Mouse (Mus musculus) E14TG2a.4 (cell line): ENCODE data around the gene Arfgap1.
A peak's percentile ranks its signal among the peaks of the same experiment; 100 is the strongest.

ENCODE experiments used
- H3K27me3 ChIP-seq: 2 replicates; pipeline ENCODE4 v1.6.1; 2014; ENCODE audit warnings: low read length, control low read depth; ENCODE audit not compliant: insufficient read depth
- H3K36me3 ChIP-seq: 2 replicates; pipeline ENCODE4 v1.6.1; 2014; ENCODE audit warnings: low read length, control low read depth; ENCODE audit not compliant: insufficient read depth
- H3K4me1 ChIP-seq: replicated peaks from 2 replicates; pipeline ENCODE4 v1.6.1; 2014; ENCODE audit warnings: low read depth, low read length, control low read depth
- H3K4me3 ChIP-seq: replicated peaks from 2 replicates; pipeline ENCODE4 v1.5.1; 2014; ENCODE audit warnings: mild to moderate bottlenecking, low read length
- H3K9me3 ChIP-seq: 2 replicates; pipeline ENCODE4 v1.6.1; 2014; ENCODE audit warnings: low read length, control low read depth
- CTCF ChIP-seq: conservative IDR thresholded peaks from 2 replicates; pipeline ENCODE4 v1.5.1; 2014; ENCODE audit warnings: low read length
- NANOG ChIP-seq: IDR thresholded peaks from 2 replicates; pipeline ENCODE4 v1.6.1; 2014; ENCODE audit warnings: borderline replicate concordance, low read length, mixed read lengths
- POU5F1 ChIP-seq: IDR thresholded peaks from 2 replicates; pipeline ENCODE4 v1.6.1; 2014; ENCODE audit warnings: low read length, borderline replicate concordance

Gene Arfgap1

DNA sequence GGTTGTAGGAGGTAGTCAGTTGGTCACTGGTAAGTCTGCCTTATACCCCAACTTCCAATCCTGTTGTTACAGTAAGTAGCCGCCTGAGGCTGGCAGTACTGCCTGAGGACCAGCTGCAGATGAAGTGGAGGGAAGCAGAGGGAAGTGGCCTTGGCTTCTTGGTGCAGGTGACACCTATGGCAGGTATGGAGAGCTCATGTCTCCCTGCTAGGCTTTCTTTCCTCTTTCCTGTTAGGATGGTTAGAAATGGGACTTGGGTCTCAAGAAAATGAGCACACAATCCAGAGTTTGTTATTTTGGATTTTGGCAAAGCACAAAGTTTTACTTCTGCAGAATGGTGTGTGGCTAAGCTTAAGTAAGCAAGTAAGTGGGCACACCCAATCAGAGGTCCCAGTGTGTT is 21.9 kb downstream of the Arfgap1 start:
- TF ChIP-seq CTCF = no peak
- no peak for TF ChIP-seq POU5F1
- no peak for TF ChIP-seq NANOG
- Histone ChIP-seq H3K4me1 (peaks cover 32% of the 10 kb centered on the region), H3K4me3 (no peak overlapping the region), H3K36me3 (0 out of 2 replicates have a peak, but pooled peaks cover under 1% of the 10 kb centered on the region), H3K27me3 (no peaks in the 10 kb centered on the region), H3K9me3 (no peaks in the 10 kb centered on the region)

DNA sequence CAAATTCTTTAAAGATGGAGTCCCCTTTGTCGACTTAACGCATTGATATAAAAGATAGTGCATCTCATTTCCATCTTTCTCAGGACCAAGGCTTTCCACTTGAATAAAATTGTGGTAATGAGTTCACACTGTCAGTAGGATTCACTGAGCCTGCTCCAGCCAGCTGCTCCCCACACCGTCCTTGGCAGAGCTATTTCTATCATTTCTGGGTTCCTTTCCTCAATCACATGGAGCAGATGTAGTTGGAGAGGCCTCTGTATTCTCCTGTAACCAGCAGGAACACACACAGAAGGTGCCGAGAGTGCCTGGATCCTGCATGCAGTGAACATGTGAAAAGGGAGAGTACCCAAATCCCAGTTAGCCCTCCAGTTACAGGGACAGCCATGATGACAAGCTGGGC is 23.3 kb downstream of the Arfgap1 start:
- Histone ChIP-seq H3K4me3 (no peak overlapping the region), H3K4me1 (peaks cover 28% of the 10 kb centered on the region), H3K9me3 (no peaks in the 10 kb centered on the region), H3K36me3 (no peaks in the 10 kb centered on the region), H3K27me3 (no peaks in the 10 kb centered on the region)
- TF ChIP-seq NANOG (no peak), POU5F1 (no peak), CTCF (no peak)

DNA sequence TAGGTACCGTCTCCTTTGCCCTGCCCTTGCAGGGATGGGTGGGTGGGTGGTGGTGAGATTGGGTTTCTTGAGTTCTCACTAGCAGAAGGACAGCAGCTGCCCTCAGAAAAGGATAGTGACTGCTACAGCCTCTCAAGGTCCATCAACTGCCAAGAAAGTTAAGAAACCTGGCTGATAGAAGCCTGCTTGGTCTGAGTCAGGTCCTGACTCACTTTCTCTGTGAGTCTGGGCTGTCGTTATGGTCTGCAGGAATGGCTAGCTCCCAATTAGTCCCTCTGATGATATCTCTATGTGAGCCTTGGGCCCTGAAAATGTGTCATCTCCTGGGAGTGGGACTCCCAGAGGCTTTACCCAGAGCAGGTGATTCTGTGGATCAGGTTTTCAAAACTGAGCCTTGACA is 27.3 kb downstream of the Arfgap1 start:
- H3K4me1 ChIP-seq = 0 out of 2 replicates have a peak, but pooled peaks cover 2% of the 10 kb centered on the region
- no peak overlapping the region for H3K4me3 ChIP-seq
- H3K27me3 ChIP-seq = no peaks in the 10 kb centered on the region
- H3K36me3 ChIP-seq = no peaks in the 10 kb centered on the region
- no peaks in the 10 kb centered on the region for H3K9me3 ChIP-seq
- TF ChIP-seq POU5F1 (no peak), NANOG (no peak), CTCF (no peak)

DNA sequence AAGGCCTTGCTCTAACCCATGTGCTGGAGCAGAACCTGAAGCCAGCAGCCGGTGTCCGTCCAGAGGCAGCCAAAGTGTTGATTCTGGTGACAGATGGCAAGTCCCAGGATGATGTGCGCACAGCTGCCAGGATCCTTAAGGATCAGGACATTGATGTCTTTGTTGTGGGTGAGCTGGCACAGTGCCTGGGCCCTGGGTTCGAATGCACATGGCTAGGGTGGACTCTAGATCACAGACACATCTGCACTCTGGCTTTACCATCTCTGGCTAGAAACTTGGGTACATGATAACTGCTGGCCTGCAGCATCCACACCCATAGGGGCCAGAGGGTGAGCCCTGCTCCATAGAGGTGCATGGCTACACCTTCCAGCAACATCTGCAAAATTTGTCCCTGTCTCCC is 28.4 kb downstream of the Arfgap1 start:
- TF ChIP-seq NANOG (no peak), CTCF (no peak), POU5F1 (no peak)
- Histone ChIP-seq H3K36me3 (no peaks in the 10 kb centered on the region), H3K4me3 (no peak overlapping the region), H3K27me3 (no peaks in the 10 kb centered on the region), H3K9me3 (no peaks in the 10 kb centered on the region), H3K4me1 (0 out of 2 replicates have a peak, but pooled peaks cover 2% of the 10 kb centered on the region)

DNA sequence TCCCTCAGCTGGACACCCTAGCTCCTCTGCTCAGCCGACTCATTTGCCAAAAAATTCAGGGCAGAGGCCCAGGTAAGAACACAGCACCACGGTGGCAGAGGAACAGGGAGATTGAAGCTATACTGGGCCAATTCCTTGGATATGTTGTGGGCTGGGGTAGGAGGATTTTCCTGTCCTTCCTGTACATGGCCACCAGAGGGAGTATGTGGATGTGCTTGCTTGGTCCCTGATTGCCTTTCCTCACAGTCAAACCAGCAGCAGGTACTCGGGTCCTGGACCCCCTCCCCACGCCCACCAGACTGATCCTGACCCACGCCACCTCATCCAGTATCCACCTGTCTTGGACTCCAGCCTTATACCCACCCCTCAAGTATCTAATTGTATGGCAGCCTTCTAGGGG is 29.4 kb downstream of the Arfgap1 start:
- TF ChIP-seq NANOG (no peak), CTCF (peak; percentile 66)
- 0 out of 2 replicates have a peak, but pooled peaks cover 2% of the 10 kb centered on the region for H3K4me1 ChIP-seq
- H3K36me3 ChIP-seq = no peaks in the 10 kb centered on the region
- no peak overlapping the region for H3K4me3 ChIP-seq
- H3K27me3 ChIP-seq = no peaks in the 10 kb centered on the region
- no peaks in the 10 kb centered on the region for H3K9me3 ChIP-seq

DNA sequence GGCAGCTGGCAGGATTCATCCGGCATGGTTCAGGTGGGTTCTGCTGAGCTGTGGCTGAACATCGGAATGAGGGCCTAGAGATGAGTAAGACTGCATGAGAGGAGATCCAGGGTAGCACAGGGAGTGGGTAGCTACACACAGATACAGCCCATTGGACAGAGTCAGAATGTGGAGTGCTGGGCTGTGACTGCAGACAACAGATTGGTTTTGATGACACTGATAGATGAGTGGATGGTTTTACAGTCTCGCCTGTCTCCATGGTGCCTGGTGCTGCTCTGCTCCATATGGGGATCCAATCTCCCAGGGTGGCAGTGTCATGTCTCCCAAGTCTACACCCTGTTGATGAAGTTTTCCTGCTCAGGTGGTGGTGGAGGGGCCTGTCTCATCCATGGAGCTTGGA is 29.9 kb downstream of the Arfgap1 start:
- no peaks in the 10 kb centered on the region for H3K36me3 ChIP-seq
- H3K27me3 ChIP-seq = no peaks in the 10 kb centered on the region
- H3K4me3 ChIP-seq = no peak overlapping the region
- TF ChIP-seq CTCF (no peak), POU5F1 (no peak), NANOG (no peak)
- no peaks in the 10 kb centered on the region for H3K4me1 ChIP-seq
- H3K9me3 ChIP-seq = no peaks in the 10 kb centered on the region

DNA sequence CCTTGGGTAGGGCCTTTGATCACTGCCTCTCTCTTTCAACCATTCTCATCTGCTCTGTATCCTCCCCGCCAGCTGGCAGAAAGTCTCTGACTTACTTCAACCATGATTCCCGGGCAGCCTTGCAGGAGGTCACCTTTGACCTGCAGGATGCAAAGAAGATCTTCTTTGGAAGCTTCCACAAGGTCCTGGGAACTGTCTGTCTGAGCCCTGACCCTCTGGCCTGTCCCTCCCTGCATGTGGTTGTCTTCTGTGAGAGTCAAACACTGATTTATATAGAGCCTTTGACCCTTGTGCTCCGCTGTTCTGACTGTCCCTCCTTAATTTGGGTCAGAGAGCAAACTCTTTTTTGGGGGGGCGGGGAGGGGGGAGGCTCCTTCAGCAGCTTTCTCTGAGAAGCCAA is 40.0 kb downstream of the Arfgap1 start:
- TF ChIP-seq NANOG (no peak), CTCF (no peak), POU5F1 (no peak)
- H3K36me3 ChIP-seq = no peaks in the 10 kb centered on the region
- H3K4me3 ChIP-seq = no peak overlapping the region
- H3K27me3 ChIP-seq = peaks cover 2% of the 10 kb centered on the region; the same call in 1 of the 2 replicates
- H3K9me3 ChIP-seq = no peaks in the 10 kb centered on the region
- no peaks in the 10 kb centered on the region for H3K4me1 ChIP-seq

DNA sequence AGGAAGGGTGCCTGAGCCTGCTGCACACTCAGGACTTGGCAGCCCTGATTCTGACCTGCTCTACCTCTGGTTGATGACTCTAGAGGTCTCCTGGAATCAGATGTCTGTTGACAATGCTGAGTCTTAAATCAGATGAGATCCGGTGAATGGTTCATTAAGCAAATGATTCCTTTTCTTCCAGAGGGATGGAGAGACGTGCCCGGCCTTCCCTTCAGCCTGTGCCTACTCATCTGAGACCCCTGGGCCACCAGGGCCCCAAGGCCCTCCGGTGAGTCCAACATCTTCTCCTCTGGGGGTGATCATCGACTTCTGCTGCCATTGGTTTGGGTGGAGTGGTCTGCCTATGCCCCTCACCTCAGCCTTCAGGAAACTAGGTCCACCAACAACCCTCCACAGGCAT is 41.3 kb downstream of the Arfgap1 start:
- Histone ChIP-seq H3K4me1 (no peaks in the 10 kb centered on the region), H3K4me3 (no peak overlapping the region), H3K9me3 (no peaks in the 10 kb centered on the region), H3K36me3 (no peaks in the 10 kb centered on the region), H3K27me3 (peaks cover 2% of the 10 kb centered on the region; the same call in 1 of the 2 replicates)
- TF ChIP-seq CTCF (no peak), POU5F1 (no peak), NANOG (no peak)

DNA sequence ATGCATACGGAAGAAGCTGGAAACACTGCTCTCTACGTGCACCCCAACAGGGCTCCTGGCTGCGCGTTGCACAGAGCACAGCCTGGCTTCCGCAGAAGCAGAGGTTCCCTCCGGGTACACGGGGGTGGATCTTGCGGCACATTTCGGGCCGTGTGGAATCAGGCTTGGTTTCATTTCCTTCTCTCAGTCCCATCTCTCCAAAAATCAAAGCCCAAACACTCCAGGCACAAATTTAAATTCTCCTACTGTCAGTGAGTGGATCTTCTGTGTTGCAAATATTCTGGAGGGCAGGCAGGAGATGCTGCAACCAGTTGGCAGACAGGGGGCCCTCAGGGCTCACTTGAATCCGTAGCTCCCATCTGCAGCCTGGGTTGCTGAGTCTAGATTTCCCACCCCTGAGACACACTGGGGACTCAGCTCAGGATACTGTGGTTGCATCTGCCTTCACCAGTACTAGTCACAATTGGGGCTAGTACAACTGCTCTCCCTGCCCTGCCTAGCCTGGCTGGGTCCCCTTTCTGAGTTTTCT is 64.4 kb downstream of the Arfgap1 start:
- no peak for TF ChIP-seq NANOG
- TF ChIP-seq CTCF = no peak
- TF ChIP-seq POU5F1 = no peak
- Histone ChIP-seq H3K4me3 (no peak overlapping the region), H3K27me3 (peaks cover 80% of the 10 kb centered on the region), H3K9me3 (no peaks in the 10 kb centered on the region), H3K4me1 (0 out of 2 replicates have a peak, but pooled peaks cover 6% of the 10 kb centered on the region), H3K36me3 (no peaks in the 10 kb centered on the region)
